In the genomic region with DNA sequence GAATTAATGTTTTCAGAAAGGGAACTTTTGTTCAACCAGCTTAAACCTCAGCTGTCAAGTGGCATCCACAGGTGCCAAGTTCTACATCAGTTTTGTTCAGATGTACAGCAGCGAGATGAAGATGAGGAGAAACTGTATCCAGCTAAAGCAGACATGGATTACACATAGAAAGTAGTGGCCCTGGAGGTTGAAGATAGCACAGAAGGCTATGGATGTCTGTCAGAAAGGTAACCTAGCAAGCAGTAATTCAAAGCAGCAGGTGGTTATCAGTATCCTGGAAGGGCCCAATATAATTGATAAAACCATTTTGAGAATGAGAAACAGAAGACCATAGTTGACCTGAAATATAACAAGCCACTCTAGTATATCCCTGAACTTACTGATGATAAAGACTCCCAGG, we compare ENCODE assay signal across 30 mouse cellular contexts. TPM values are rescaled to one million over a fixed set of nuclear protein-coding genes. Genes with fewer than 3 reads are reported as not detected.
"Had no signal": no experiment of that assay in that cellular context is flagged by ENCODE, and none has a peak within 500 bp of the region (broad histone marks: within the 10 kb centered on the region; RNA-seq: fewer than 3 reads in every experiment).

No protein-coding gene starts in this region.

- H3K9me3 ChIP-seq: kidney, embryonic 15.5 days; lung, embryonic 15.5 days; midbrain, embryonic 12.5 days; stomach, embryonic 15.5 days had no signal

- H3K4me2 ChIP-seq: kidney, embryonic 15.5 days; lung, embryonic 15.5 days; midbrain, embryonic 12.5 days; stomach, embryonic 15.5 days had no signal

- H3K27ac ChIP-seq: kidney, embryonic 15.5 days; left cerebral cortex, adult 2 months; lung, embryonic 15.5 days; midbrain, embryonic 12.5 days; stomach, embryonic 15.5 days had no signal

- ATAC-seq: intestine, postnatal 0 days; midbrain, embryonic 16.5 days had no signal

- H3K4me1 ChIP-seq: lung, embryonic 15.5 days; midbrain, embryonic 12.5 days; stomach, embryonic 15.5 days had no signal

- H3K27me3 ChIP-seq: kidney, embryonic 15.5 days; lung, embryonic 15.5 days; midbrain, embryonic 12.5 days; stomach, embryonic 15.5 days had no signal

- H3K9ac ChIP-seq: kidney, embryonic 15.5 days; lung, embryonic 15.5 days; midbrain, embryonic 12.5 days; stomach, embryonic 15.5 days had no signal

- DNase-seq: kidney, adult 8-10 months; kidney, postnatal 10 days; kidney, postnatal 36 days; layer of hippocampus, postnatal 36 days; lung, adult 18-20 months; lung, postnatal 10 days; lung, postnatal 36 days; right cerebral cortex, adult 18-20 months; right cerebral cortex, postnatal 14 days; spleen, adult 18-20 months; thymus, postnatal 25 days had no signal

- H3K4me3 ChIP-seq: kidney, embryonic 15.5 days; left cerebral cortex, adult 2 months; lung, embryonic 15.5 days; midbrain, embryonic 12.5 days; myocyte; stomach, embryonic 15.5 days had no signal

RNA-seq across cellular contexts. Expression of a gene that starts 34.9 kb away (rescaled TPM):
- total RNA-seq: layer of hippocampus, adult 8-10 months; layer of hippocampus, postnatal 10 days; layer of hippocampus, postnatal 36 days; left cerebral cortex, adult 2 months; left cerebral cortex, postnatal 10 days; left cerebral cortex, postnatal 36 days; monocyte, adult 5-6 weeks had no signal
- polyA plus RNA-seq: limb, embryonic 11.5 days; limb, embryonic 14.5 days; myocyte; neural tube, embryonic 14.5 days had no signal

RNA-seq across cellular contexts. Expression of a gene that starts 37.7 kb away (rescaled TPM):
- total RNA-seq: layer of hippocampus, adult 8-10 months; layer of hippocampus, postnatal 10 days; layer of hippocampus, postnatal 36 days; left cerebral cortex, adult 2 months; left cerebral cortex, postnatal 10 days; left cerebral cortex, postnatal 36 days; monocyte, adult 5-6 weeks had no signal
- polyA plus RNA-seq: intestine, embryonic 14.5 days; intestine, postnatal 0 days; kidney, embryonic 15.5 days; limb, embryonic 11.5 days; limb, embryonic 14.5 days; lung, embryonic 15.5 days; midbrain, embryonic 12.5 days; midbrain, embryonic 16.5 days; myocyte; neural tube, embryonic 11.5 days; neural tube, embryonic 14.5 days; stomach, embryonic 15.5 days; thymus, postnatal 0 days had no signal
